Mouse (Mus musculus): ENCODE measurements around the gene Mtfr1l. TPM values are rescaled to one million over a fixed set of nuclear protein-coding genes. Genes with fewer than 3 reads are reported as not detected.

Mtfr1l gene
- total RNA-seq, 2 experiments from 2014 or later: 69.3 to 72.5 TPM

GRCm38 (mm10) chr4:134551494-134552316 is 16.5 kb upstream of the Mtfr1l start, which contains the start of gene Selenon:
Selenon (minus strand) TSS chr4:134552166.
- peak within 1 kb of the TSS; percentile 64 for H3K4me3 ChIP-seq

DNA sequence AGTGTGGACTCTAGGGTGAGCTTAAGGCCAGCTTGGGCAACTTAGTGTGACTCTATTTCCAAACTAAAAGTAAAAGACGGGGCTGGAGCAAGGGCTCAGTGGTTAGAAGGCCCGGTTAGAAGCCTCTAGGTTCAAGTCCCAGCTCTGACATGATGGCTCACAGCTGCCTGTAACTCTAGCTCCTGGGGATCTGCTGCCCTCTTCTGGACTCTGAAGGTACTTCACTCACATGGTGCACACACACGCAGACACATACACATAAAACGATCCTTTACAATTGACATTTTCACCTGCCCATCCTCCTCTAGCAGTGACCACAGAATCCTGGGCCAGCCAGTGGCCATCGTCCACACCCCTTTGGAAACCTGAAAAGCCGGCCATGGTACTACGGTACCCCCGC is 14.7 kb upstream of the Mtfr1l start:
- H3K27ac ChIP-seq: no peak overlapping the region
- TF ChIP-seq CTCF (conservative IDR thresholded peaks at IDR 0.05): peak; percentile 64
- DNase-seq (ENCODE audit: low spot score in 2 of 2): no peak
- H3K4me3 ChIP-seq: no peak overlapping the region

More at GRCm38 (mm10) chr4:134551494-134552316, 16.5 kb upstream of the Mtfr1l start, which contains the start of gene Selenon:
- TF ChIP-seq CTCF (conservative IDR thresholded peaks at IDR 0.05): no peak
- DNase-seq (ENCODE audit: low spot score in 2 of 2): peak; percentile 39 to 40
- H3K27ac ChIP-seq: peak within 1 kb of the TSS; percentile 72; the same call in 1 of the 2 replicates

- TF ChIP-seq CTCF (conservative IDR thresholded peaks at IDR 0.05): peak; percentile 24
- DNase-seq (ENCODE audit: low spot score in 2 of 2): no peak
- H3K4me3 ChIP-seq: no peak overlapping the region
- no peak overlapping the region for H3K27ac ChIP-seq
Observed at GRCm38 (mm10) chr4:134548169-134548938, 13.2 kb upstream of the Mtfr1l start.

- H3K4me3 ChIP-seq: no peak overlapping the region
- TF ChIP-seq CTCF (conservative IDR thresholded peaks at IDR 0.05): no peak
Observed at GRCm38 (mm10) chr4:134546814-134547705, 11.9 kb upstream of the Mtfr1l start.

GRCm38 (mm10) chr4:134543261-134543660 is 8.1 kb upstream of the Mtfr1l start:
- peak; percentile 86 to 97 for DNase-seq (ENCODE audit: low spot score in 2 of 2)
- Histone ChIP-seq H3K27ac (no peak overlapping the region), H3K4me3 (no peak overlapping the region)
- peak; percentile 99 for TF ChIP-seq CTCF (conservative IDR thresholded peaks at IDR 0.05)

More at GRCm38 (mm10) chr4:134546814-134547705, 11.9 kb upstream of the Mtfr1l start:
- no peak for DNase-seq (ENCODE audit: low spot score in 2 of 2)
- peak overlapping the region; percentile 48; the same call in 1 of the 2 replicates for H3K27ac ChIP-seq

- no peak for DNase-seq (ENCODE audit: low spot score in 2 of 2)
- no peak for TF ChIP-seq CTCF (conservative IDR thresholded peaks at IDR 0.05)
- H3K27ac ChIP-seq: no peak overlapping the region
- H3K4me3 ChIP-seq: no peak overlapping the region
Observed at GRCm38 (mm10) chr4:134542726-134543125, 7.5 kb upstream of the Mtfr1l start.

DNA sequence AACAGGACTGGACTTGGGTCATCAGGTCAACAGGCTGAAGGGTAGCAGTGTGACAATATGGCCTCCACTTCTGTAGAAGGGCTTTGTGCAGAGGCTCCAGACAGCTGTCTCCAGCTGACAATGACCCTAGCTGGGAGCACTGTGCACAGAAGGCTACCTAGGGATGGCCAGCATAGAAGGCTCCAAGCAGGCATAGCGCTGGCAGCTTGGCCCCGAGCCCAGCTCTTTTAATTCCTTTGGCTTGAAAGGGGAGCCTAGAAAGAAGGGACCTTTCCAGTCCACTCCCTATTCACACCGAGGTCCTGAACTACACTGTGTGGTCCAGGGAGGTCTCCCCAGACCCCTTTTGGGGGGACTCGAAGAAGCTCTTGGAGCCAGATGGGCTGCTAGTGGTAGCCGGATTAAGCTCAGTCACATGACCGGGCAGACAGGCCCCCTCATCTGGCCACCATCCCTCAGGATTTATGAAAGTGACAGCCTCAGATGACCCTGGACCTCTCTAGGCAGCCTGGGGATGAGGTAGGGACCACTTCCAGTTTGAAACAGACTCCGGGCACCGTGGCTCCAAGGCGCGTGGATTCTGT is 3.9 kb upstream of the Mtfr1l start:
- Histone ChIP-seq H3K27ac (no peak overlapping the region), H3K4me3 (no peak overlapping the region)
- no peak for DNase-seq (ENCODE audit: low spot score in 2 of 2)
- TF ChIP-seq CTCF (conservative IDR thresholded peaks at IDR 0.05): no peak

- peak; percentile 39 to 67 for DNase-seq (ENCODE audit: low spot score in 2 of 2)
- peak overlapping the region; percentile 92 for H3K4me3 ChIP-seq
- H3K27ac ChIP-seq: peak overlapping the region; percentile 91
- no peak for TF ChIP-seq CTCF (conservative IDR thresholded peaks at IDR 0.05)
Observed at GRCm38 (mm10) chr4:134535787-134536151, 582 bp upstream of the Mtfr1l start.

GRCm38 (mm10) chr4:134534124-134534886 is 882 bp downstream of the Mtfr1l start:
- peak overlapping the region; percentile 92 for H3K4me3 ChIP-seq
- peak; percentile 45 to 61 for DNase-seq (ENCODE audit: low spot score in 2 of 2)
- TF ChIP-seq CTCF (conservative IDR thresholded peaks at IDR 0.05): no peak
- H3K27ac ChIP-seq: peak overlapping the region; percentile 91

DNA sequence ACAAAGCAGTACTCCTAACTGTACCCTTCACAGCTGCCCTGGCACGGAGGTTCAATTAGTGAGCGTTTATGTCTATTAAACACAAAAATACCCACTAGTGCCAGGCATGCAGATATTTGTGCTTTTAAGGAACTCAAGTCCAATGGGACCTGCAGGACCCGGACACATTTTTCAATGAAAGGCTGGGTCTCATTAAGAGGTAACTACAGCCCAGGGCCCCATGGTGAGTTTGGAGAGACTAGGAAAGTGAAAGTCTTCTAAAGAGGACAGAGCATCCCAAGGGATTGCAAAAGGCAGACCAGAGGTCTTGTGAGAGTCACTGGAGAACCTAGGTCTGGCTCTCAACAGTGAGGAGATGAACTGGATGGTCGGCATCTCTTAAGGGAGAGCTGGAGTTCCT is 1.8 kb downstream of the Mtfr1l start:
- H3K27ac ChIP-seq: no peak overlapping the region
- no peak for DNase-seq (ENCODE audit: low spot score in 2 of 2)
- no peak for TF ChIP-seq CTCF (conservative IDR thresholded peaks at IDR 0.05)
- peak overlapping the region; percentile 92; the same call in 1 of the 2 replicates for H3K4me3 ChIP-seq

DNA sequence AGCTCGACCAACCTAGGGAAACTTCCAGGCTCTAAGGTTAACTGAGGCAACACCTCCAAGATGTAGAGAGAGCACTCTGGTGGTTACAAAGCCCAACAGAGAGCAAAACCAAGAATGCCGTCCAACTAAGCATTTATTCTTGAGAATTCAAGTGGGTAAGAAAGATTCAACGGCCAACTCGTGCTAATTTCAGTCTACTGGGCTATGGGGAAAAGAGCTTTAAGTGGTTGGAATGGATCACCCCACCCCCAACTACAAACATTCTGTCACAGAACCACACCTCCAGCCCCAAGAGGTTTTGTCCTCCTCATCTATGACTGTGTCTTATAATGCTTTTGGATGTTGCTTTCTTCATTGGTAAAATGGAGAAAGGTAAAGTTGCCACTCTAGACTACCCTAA is 2.3 kb downstream of the Mtfr1l start:
- Histone ChIP-seq H3K4me3 (no peak overlapping the region), H3K27ac (no peak overlapping the region)
- no peak for DNase-seq (ENCODE audit: low spot score in 2 of 2)
- TF ChIP-seq CTCF (conservative IDR thresholded peaks at IDR 0.05): no peak

Measured in layer of hippocampus, adult 2 months (tissue).